Mouse (Mus musculus): ENCODE measurements around the gene Lrpprc.

DNA sequence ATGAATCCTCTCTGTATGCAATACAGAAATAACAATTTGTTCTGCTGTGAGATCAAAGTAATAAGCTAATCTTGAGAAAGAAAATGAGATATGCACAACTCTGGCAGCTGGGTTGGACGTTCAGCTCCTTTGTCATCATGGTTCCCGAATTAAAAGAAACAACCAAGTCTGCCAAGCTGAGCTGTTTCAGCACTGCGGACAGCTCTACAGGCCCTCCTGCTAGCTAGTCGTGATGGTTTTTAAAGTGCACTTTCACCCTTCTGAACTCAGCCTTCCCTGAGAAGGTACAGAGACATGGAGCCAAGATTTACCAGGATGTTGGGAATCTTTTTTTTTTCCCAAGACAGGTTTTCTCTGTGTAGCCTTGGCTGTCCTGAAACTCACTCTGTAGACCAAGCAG, 30.0 kb upstream of the Lrpprc start:
- no peak for TF ChIP-seq CTCF (IDR thresholded peaks at IDR 0.05; ENCODE audit: borderline replicate concordance, insufficient read depth, low read length)
- TF ChIP-seq POLR2A (IDR thresholded peaks at IDR 0.05; ENCODE audit: low read depth, low read length), result no peak
